Mouse (Mus musculus): ENCODE data around the gene Ttc39b. TPM values are rescaled to one million over a fixed set of nuclear protein-coding genes. Genes with fewer than 3 reads are reported as not detected.
A peak's percentile ranks its signal among the peaks of the same experiment; 100 is the strongest.

The Ttc39b gene
- polyA plus RNA-seq, 1 experiment from 2014 or later: 2.6 TPM

GRCm38 (mm10) chr4:83273616-83274050 lies 50.4 kb downstream of the Ttc39b start:
- Histone ChIP-seq H3K27me3 (ENCODE audit: control insufficient read depth, insufficient read depth, low read length) (no peaks in the 10 kb centered on the region), H3K36me3 (ENCODE audit: control insufficient read depth, insufficient read depth, low read length) (no peaks in the 10 kb centered on the region), H3K4me1 (ENCODE audit: control insufficient read depth, insufficient read depth, low read length) (no peaks in the 10 kb centered on the region), H3K4me3 (ENCODE audit: low read depth, low read length) (no peak overlapping the region), H3K27ac (ENCODE audit: low read depth, low read length) (no peak overlapping the region), H3K4me2 (ENCODE audit: low read depth) (no peak overlapping the region), H3K9me3 (ENCODE audit: control insufficient read depth, low read length) (no peaks in the 10 kb centered on the region), H3K9ac (ENCODE audit: low read length) (no peak overlapping the region)
- no peak for DNase-seq (ENCODE audit: low spot score)
- ATAC-seq (ENCODE audit: insufficient read depth, low FRiP score, low TSS enrichment): no peak
- WGBS: 87% methylated on average over 19 of the region's 19 CpGs

GRCm38 (mm10) chr4:83272917-83273615 lies 51.0 kb downstream of the Ttc39b start:
- Histone ChIP-seq H3K36me3 (ENCODE audit: control insufficient read depth, insufficient read depth, low read length) (no peaks in the 10 kb centered on the region), H3K27me3 (ENCODE audit: control insufficient read depth, insufficient read depth, low read length) (no peaks in the 10 kb centered on the region), H3K9me3 (ENCODE audit: control insufficient read depth, low read length) (no peaks in the 10 kb centered on the region), H3K4me3 (ENCODE audit: low read depth, low read length) (no peak overlapping the region), H3K4me1 (ENCODE audit: control insufficient read depth, insufficient read depth, low read length) (no peaks in the 10 kb centered on the region), H3K9ac (ENCODE audit: low read length) (no peak overlapping the region), H3K4me2 (ENCODE audit: low read depth) (no peak overlapping the region), H3K27ac (ENCODE audit: low read depth, low read length) (no peak overlapping the region)
- ATAC-seq (ENCODE audit: insufficient read depth, low FRiP score, low TSS enrichment) (no peak), DNase-seq (ENCODE audit: low spot score) (no peak)
- 84% methylated on average over 9 of the region's 9 CpGs for WGBS

- no peaks in the 10 kb centered on the region for H3K9me3 ChIP-seq (ENCODE audit: control insufficient read depth, low read length)
- no peak overlapping the region for H3K4me2 ChIP-seq (ENCODE audit: low read depth)
- no peaks in the 10 kb centered on the region for H3K4me1 ChIP-seq (ENCODE audit: control insufficient read depth, insufficient read depth, low read length)
- no peaks in the 10 kb centered on the region for H3K27me3 ChIP-seq (ENCODE audit: control insufficient read depth, insufficient read depth, low read length)
- WGBS: 91% methylated on average over 8 of the region's 8 CpGs
- no peak for ATAC-seq (ENCODE audit: insufficient read depth, low FRiP score, low TSS enrichment)
- no peak overlapping the region for H3K27ac ChIP-seq (ENCODE audit: low read depth, low read length)
- no peak overlapping the region for H3K4me3 ChIP-seq (ENCODE audit: low read depth, low read length)
- no peak overlapping the region for H3K9ac ChIP-seq (ENCODE audit: low read length)
- no peaks in the 10 kb centered on the region for H3K36me3 ChIP-seq (ENCODE audit: control insufficient read depth, insufficient read depth, low read length)
- no peak for DNase-seq (ENCODE audit: low spot score)
These were observed 53.6 kb downstream of the Ttc39b start for GRCm38 (mm10) chr4:83270481-83270880.

- Histone ChIP-seq H3K9me3 (ENCODE audit: control insufficient read depth, low read length) (no peaks in the 10 kb centered on the region), H3K36me3 (ENCODE audit: control insufficient read depth, insufficient read depth, low read length) (no peaks in the 10 kb centered on the region), H3K9ac (ENCODE audit: low read length) (no peak overlapping the region), H3K4me2 (ENCODE audit: low read depth) (no peak overlapping the region), H3K4me1 (ENCODE audit: control insufficient read depth, insufficient read depth, low read length) (no peaks in the 10 kb centered on the region), H3K27me3 (ENCODE audit: control insufficient read depth, insufficient read depth, low read length) (no peaks in the 10 kb centered on the region), H3K4me3 (ENCODE audit: low read depth, low read length) (no peak overlapping the region), H3K27ac (ENCODE audit: low read depth, low read length) (no peak overlapping the region)
- no peak for DNase-seq (ENCODE audit: low spot score)
- WGBS: 91% methylated on average over 6 of the region's 6 CpGs
- ATAC-seq (ENCODE audit: insufficient read depth, low FRiP score, low TSS enrichment): no peak
These were observed 54.4 kb downstream of the Ttc39b start for GRCm38 (mm10) chr4:83269614-83270013.

- DNase-seq (ENCODE audit: low spot score) (no peak), ATAC-seq (ENCODE audit: insufficient read depth, low FRiP score, low TSS enrichment) (no peak)
- no peak overlapping the region for H3K27ac ChIP-seq (ENCODE audit: low read depth, low read length)
- no peak overlapping the region for H3K9ac ChIP-seq (ENCODE audit: low read length)
- H3K4me1 ChIP-seq (ENCODE audit: control insufficient read depth, insufficient read depth, low read length): no peaks in the 10 kb centered on the region
- no peak overlapping the region for H3K4me3 ChIP-seq (ENCODE audit: low read depth, low read length)
- H3K27me3 ChIP-seq (ENCODE audit: control insufficient read depth, insufficient read depth, low read length): no peaks in the 10 kb centered on the region
- WGBS: 82% methylated on average over 14 of the region's 14 CpGs
- no peak overlapping the region for H3K4me2 ChIP-seq (ENCODE audit: low read depth)
- H3K36me3 ChIP-seq (ENCODE audit: control insufficient read depth, insufficient read depth, low read length): no peaks in the 10 kb centered on the region
- H3K9me3 ChIP-seq (ENCODE audit: control insufficient read depth, low read length): no peaks in the 10 kb centered on the region
These were observed 57.9 kb downstream of the Ttc39b start for GRCm38 (mm10) chr4:83265926-83266692.

- H3K27me3 ChIP-seq (ENCODE audit: control insufficient read depth, insufficient read depth, low read length): no peaks in the 10 kb centered on the region
- no peaks in the 10 kb centered on the region for H3K4me1 ChIP-seq (ENCODE audit: control insufficient read depth, insufficient read depth, low read length)
- no peak overlapping the region for H3K4me2 ChIP-seq (ENCODE audit: low read depth)
- H3K36me3 ChIP-seq (ENCODE audit: control insufficient read depth, insufficient read depth, low read length): no peaks in the 10 kb centered on the region
- H3K9me3 ChIP-seq (ENCODE audit: control insufficient read depth, low read length): no peaks in the 10 kb centered on the region
- ATAC-seq (ENCODE audit: insufficient read depth, low FRiP score, low TSS enrichment): no peak
- no peak overlapping the region for H3K4me3 ChIP-seq (ENCODE audit: low read depth, low read length)
- 91% methylated on average over 2 of the region's 2 CpGs for WGBS
- H3K27ac ChIP-seq (ENCODE audit: low read depth, low read length): no peak overlapping the region
- no peak for DNase-seq (ENCODE audit: low spot score)
- no peak overlapping the region for H3K9ac ChIP-seq (ENCODE audit: low read length)
These were observed 59.2 kb downstream of the Ttc39b start for GRCm38 (mm10) chr4:83264832-83265231.

- Histone ChIP-seq H3K4me2 (ENCODE audit: low read depth) (no peak overlapping the region), H3K4me3 (ENCODE audit: low read depth, low read length) (no peak overlapping the region), H3K27ac (ENCODE audit: low read depth, low read length) (no peak overlapping the region), H3K36me3 (ENCODE audit: control insufficient read depth, insufficient read depth, low read length) (no peaks in the 10 kb centered on the region), H3K9ac (ENCODE audit: low read length) (no peak overlapping the region), H3K9me3 (ENCODE audit: control insufficient read depth, low read length) (no peaks in the 10 kb centered on the region), H3K27me3 (ENCODE audit: control insufficient read depth, insufficient read depth, low read length) (no peaks in the 10 kb centered on the region), H3K4me1 (ENCODE audit: control insufficient read depth, insufficient read depth, low read length) (no peaks in the 10 kb centered on the region)
- ATAC-seq (ENCODE audit: insufficient read depth, low FRiP score, low TSS enrichment) (no peak), DNase-seq (ENCODE audit: low spot score) (peak; percentile 54)
- WGBS: 13% methylated on average over 2 of the region's 2 CpGs
These were observed 62.1 kb downstream of the Ttc39b start for GRCm38 (mm10) chr4:83261998-83262397.

GRCm38 (mm10) chr4:83259690-83260089 lies 64.4 kb downstream of the Ttc39b start:
- Histone ChIP-seq H3K36me3 (ENCODE audit: control insufficient read depth, insufficient read depth, low read length) (no peaks in the 10 kb centered on the region), H3K9me3 (ENCODE audit: control insufficient read depth, low read length) (no peaks in the 10 kb centered on the region), H3K4me1 (ENCODE audit: control insufficient read depth, insufficient read depth, low read length) (no peaks in the 10 kb centered on the region), H3K27me3 (ENCODE audit: control insufficient read depth, insufficient read depth, low read length) (no peaks in the 10 kb centered on the region), H3K9ac (ENCODE audit: low read length) (no peak overlapping the region), H3K27ac (ENCODE audit: low read depth, low read length) (no peak overlapping the region), H3K4me3 (ENCODE audit: low read depth, low read length) (no peak overlapping the region), H3K4me2 (ENCODE audit: low read depth) (no peak overlapping the region)
- ATAC-seq (ENCODE audit: insufficient read depth, low FRiP score, low TSS enrichment): no peak
- DNase-seq (ENCODE audit: low spot score): no peak
- 78% methylated on average over 4 of the region's 4 CpGs for WGBS

GRCm38 (mm10) chr4:83258273-83258672 lies 65.8 kb downstream of the Ttc39b start:
- 90% methylated on average over 3 of the region's 3 CpGs for WGBS
- no peak for DNase-seq (ENCODE audit: low spot score)

More at GRCm38 (mm10) chr4:83258273-83258672, 65.8 kb downstream of the Ttc39b start:
- Histone ChIP-seq H3K27ac (ENCODE audit: low read depth, low read length) (no peak overlapping the region), H3K27me3 (ENCODE audit: control insufficient read depth, insufficient read depth, low read length) (no peaks in the 10 kb centered on the region), H3K4me3 (ENCODE audit: low read depth, low read length) (no peak overlapping the region), H3K36me3 (ENCODE audit: control insufficient read depth, insufficient read depth, low read length) (no peaks in the 10 kb centered on the region), H3K4me2 (ENCODE audit: low read depth) (no peak overlapping the region), H3K9ac (ENCODE audit: low read length) (no peak overlapping the region), H3K4me1 (ENCODE audit: control insufficient read depth, insufficient read depth, low read length) (no peaks in the 10 kb centered on the region), H3K9me3 (ENCODE audit: control insufficient read depth, low read length) (no peaks in the 10 kb centered on the region)
- ATAC-seq (ENCODE audit: insufficient read depth, low FRiP score, low TSS enrichment): no peak
